ENCODE assay signal across 26 mouse cellular contexts in genomic region chr7:66491501-66491900, GRCm38 (mm10).
"Had no signal": no experiment of that assay in that cellular context is flagged by ENCODE, and none has a peak within 500 bp of the region (broad histone marks: within the 10 kb centered on the region; RNA-seq: fewer than 3 reads in every experiment).

No protein-coding gene starts in this region.

- DNase-seq: cerebellum, adult 9-10 months; cerebellum, adult 9-11 months; cerebellum, postnatal 10 days; cerebellum, postnatal 14 days; cerebellum, postnatal 25 days; cerebellum, postnatal 36 days; embryo, embryonic 11 days; forebrain, postnatal 0 days; gastrocnemius, adult 2 months; gastrocnemius, postnatal 10 days; gastrocnemius, postnatal 14 days; gastrocnemius, postnatal 25 days; gastrocnemius, postnatal 36 days; heart, adult 18-20 months; heart, adult 2 months had no signal

- H3K9me3 ChIP-seq: embryonic facial prominence, embryonic 10.5 days; embryonic facial prominence, embryonic 12.5 days; embryonic facial prominence, embryonic 13.5 days; embryonic facial prominence, embryonic 15.5 days; forebrain, embryonic 10.5 days; forebrain, embryonic 12.5 days; forebrain, embryonic 13.5 days; forebrain, embryonic 15.5 days had no signal

- ATAC-seq: forebrain, embryonic 13.5 days; forebrain, embryonic 14.5 days; forebrain, embryonic 15.5 days; forebrain, embryonic 16.5 days; forebrain, postnatal 0 days had no signal

- H3K9ac ChIP-seq: embryonic facial prominence, embryonic 12.5 days; embryonic facial prominence, embryonic 13.5 days; embryonic facial prominence, embryonic 15.5 days; forebrain, embryonic 12.5 days; forebrain, embryonic 13.5 days; forebrain, embryonic 15.5 days; forebrain, postnatal 0 days had no signal

- H3K27ac ChIP-seq: embryonic facial prominence, embryonic 10.5 days; embryonic facial prominence, embryonic 12.5 days; embryonic facial prominence, embryonic 13.5 days; embryonic facial prominence, embryonic 15.5 days; forebrain, embryonic 10.5 days; forebrain, embryonic 12.5 days; forebrain, embryonic 13.5 days; forebrain, embryonic 15.5 days; gastrocnemius, adult 2 months; heart, adult 2 months had no signal

- H3K4me2 ChIP-seq: embryonic facial prominence, embryonic 12.5 days; embryonic facial prominence, embryonic 13.5 days; embryonic facial prominence, embryonic 15.5 days; forebrain, embryonic 12.5 days; forebrain, embryonic 13.5 days; forebrain, embryonic 15.5 days had no signal

- H3K4me3 ChIP-seq: embryonic facial prominence, embryonic 10.5 days; embryonic facial prominence, embryonic 12.5 days; embryonic facial prominence, embryonic 13.5 days; embryonic facial prominence, embryonic 15.5 days; erythroblast, embryonic 14.5 days; forebrain, embryonic 10.5 days; forebrain, embryonic 12.5 days; forebrain, embryonic 13.5 days; forebrain, embryonic 15.5 days; gastrocnemius, adult 2 months; heart, adult 2 months had no signal

- H3K36me3 ChIP-seq: embryonic facial prominence, embryonic 10.5 days; embryonic facial prominence, embryonic 12.5 days; embryonic facial prominence, embryonic 13.5 days; embryonic facial prominence, embryonic 15.5 days; forebrain, embryonic 10.5 days; forebrain, embryonic 12.5 days; forebrain, embryonic 15.5 days had no signal

- H3K27me3 ChIP-seq: embryonic facial prominence, embryonic 12.5 days; embryonic facial prominence, embryonic 13.5 days; embryonic facial prominence, embryonic 15.5 days; forebrain, embryonic 12.5 days; forebrain, embryonic 13.5 days; forebrain, embryonic 15.5 days had no signal

- H3K4me1 ChIP-seq: embryonic facial prominence, embryonic 12.5 days; embryonic facial prominence, embryonic 15.5 days; forebrain, embryonic 13.5 days; forebrain, embryonic 15.5 days had no signal
